Mouse (Mus musculus): ENCODE data around the gene Kctd20. TPM values are rescaled to one million over a fixed set of nuclear protein-coding genes. Genes with fewer than 3 reads are reported as not detected.

Gene Kctd20
- total RNA-seq, 2 experiments from 2014 or later: 50.4 to 61.5 TPM

DNA sequence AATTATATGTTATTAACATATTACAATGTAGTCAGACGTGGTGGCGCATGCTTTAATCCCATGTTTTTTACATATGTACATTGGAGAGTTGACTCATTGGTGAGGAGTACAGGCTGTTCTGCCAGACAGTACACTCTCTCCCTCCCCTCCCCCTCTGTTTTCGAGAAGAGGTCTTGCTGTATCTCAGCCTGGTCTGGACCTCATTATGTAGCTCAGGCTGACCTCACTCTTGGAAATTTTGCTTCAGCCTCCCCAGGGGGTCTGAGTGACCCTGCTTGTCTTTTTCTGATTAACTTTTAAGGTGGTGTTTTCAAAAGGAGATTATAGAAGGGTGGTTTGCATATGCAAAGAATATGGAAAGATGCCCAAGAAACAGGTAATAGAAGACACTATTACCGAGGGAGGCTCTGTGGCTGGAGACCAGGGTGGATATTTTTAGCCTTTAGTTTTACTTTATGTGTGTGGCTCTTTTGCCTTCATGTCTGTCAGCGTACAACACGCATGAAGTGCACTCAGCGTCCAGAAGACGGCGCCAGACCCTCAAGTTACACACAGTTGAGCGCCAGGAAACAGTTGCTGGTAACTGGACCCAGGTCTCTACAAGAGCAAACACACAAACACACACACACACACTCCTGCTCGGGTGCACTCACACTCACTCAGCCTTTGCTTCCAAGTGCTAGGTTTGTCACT is 66.7 kb downstream of the Kctd20 start:
- DNase-seq (ENCODE audit: low spot score in 2 of 2): no peak

Other genes with a start within 250 kb of the Kctd20 start
- 1 to 10 TPM in 1 of 2 experiments, not detected in 1; 1.6 TPM for gene AC170998.1, start 225.9 kb upstream of the Kctd20 start, total RNA-seq (2021)
- gene Mapk13, start 182.7 kb upstream of the Kctd20 start, total RNA-seq (2021): 100 to 1,000 TPM in 1 of 2 experiments, 10 to 100 TPM in 1; 63.5 to 395 TPM
- gene Brpf3, start 150.9 kb upstream of the Kctd20 start, total RNA-seq (2021): 10 to 100 TPM; 51.7 to 91.8 TPM
- gene Pnpla1, start 93.5 kb upstream of the Kctd20 start, total RNA-seq (2021): under 1 TPM in 1 of 2 experiments, not detected in 1; 0.13 TPM
- not detected for gene 4930539E08Rik, start 36.6 kb upstream of the Kctd20 start, total RNA-seq (2021)
- not detected for gene Pxt1, start 8.1 kb upstream of the Kctd20 start, total RNA-seq (2021)
- gene Stk38, start 56.0 kb downstream of the Kctd20 start, total RNA-seq (2021): 10 to 100 TPM; 49.2 to 49.9 TPM
- gene Srsf3, start 80.7 kb downstream of the Kctd20 start, total RNA-seq (2021): 100 to 1,000 TPM; 113 to 119 TPM
- 100 to 1,000 TPM; 100 to 128 TPM for gene Cdkn1a, start 139.0 kb downstream of the Kctd20 start, total RNA-seq (2021)
- under 1 TPM; 0.20 to 0.54 TPM for gene Rab44, start 162.2 kb downstream of the Kctd20 start, total RNA-seq (2021)

All from adrenal gland, adult 18-20 months (tissue).